Mouse (Mus musculus) ES-E14 (cell line): Measurements from ENCODE around the gene Alk. TPM values are rescaled to one million over a fixed set of nuclear protein-coding genes. Genes with fewer than 3 reads are reported as not detected.

Source experiments
- DNase-seq: peaks from one replicate; pipeline ENCODE4 v3.0.0-alpha.2; 2013; ENCODE audit warnings: low read depth, low spot score
- H3K27ac ChIP-seq: 2 replicates; pipeline ENCODE4 v1.5.1; 2012; ENCODE audit warnings: low read depth, mild to moderate bottlenecking, low read length, moderate library complexity, mixed read lengths; ENCODE audit not compliant: poor library complexity, insufficient read depth, severe bottlenecking
- H3K36me3 ChIP-seq: 2 replicates; pipeline ENCODE4 v1.6.1; 2012; ENCODE audit warnings: mild to moderate bottlenecking, low read length, moderate library complexity, mixed read lengths; ENCODE audit not compliant: control insufficient read depth, poor library complexity, insufficient read depth, severe bottlenecking
- H3K4me1 ChIP-seq, 2 experiments: fragments of 150-350 bp in 1 of 2; sonication (generic) in 1 of 2; 2 replicates each; pipeline ENCODE4 v1.6.1; 2012; ENCODE audit warnings: low read length in 2 of 2, mild to moderate bottlenecking in 1 of 2, mixed read lengths in 1 of 2; ENCODE audit not compliant: control insufficient read depth in 2 of 2, insufficient read depth in 2 of 2, poor library complexity in 1 of 2
- H3K4me3 ChIP-seq, 2 experiments: fragments of 150-350 bp in 1 of 2; sonication (generic) in 1 of 2; 2 replicates each; pipeline ENCODE4 v1.5.1; 2012; ENCODE audit warnings: low read length in 2 of 2, low read depth in 1 of 2, mild to moderate bottlenecking in 1 of 2, mixed read lengths in 1 of 2; ENCODE audit not compliant: insufficient read depth in 1 of 2, poor library complexity in 1 of 2, severe bottlenecking in 1 of 2
- H3K9ac ChIP-seq: 2 replicates; pipeline ENCODE4 v1.6.1; 2012; ENCODE audit warnings: low read depth, mild to moderate bottlenecking, low read length, mixed read lengths; ENCODE audit not compliant: poor library complexity, insufficient read depth, severe bottlenecking
- H3K9me3 ChIP-seq: fragments of 150-350 bp; sonication (generic); 2 replicates; pipeline ENCODE4 v1.6.1; 2012; ENCODE audit warnings: low read depth, mild to moderate bottlenecking, low read length; ENCODE audit not compliant: control insufficient read depth, insufficient read depth
- CHD2 ChIP-seq: IDR thresholded peaks from 2 replicates; pipeline ENCODE4 v1.6.1; 2014; ENCODE audit warnings: mild to moderate bottlenecking, low read depth, low read length, inconsistent platforms
- HCFC1 ChIP-seq: IDR thresholded peaks from 2 replicates; pipeline ENCODE4 v1.6.1; 2012; ENCODE audit warnings: low read length, inconsistent platforms, borderline replicate concordance; ENCODE audit not compliant: insufficient read depth
- MAFK ChIP-seq: IDR thresholded peaks from 2 replicates; pipeline ENCODE4 v1.6.1; 2014; ENCODE audit warnings: mild to moderate bottlenecking, low read depth, low read length, inconsistent platforms; ENCODE audit not compliant: insufficient read depth
- ZC3H11A ChIP-seq: IDR thresholded peaks from 2 replicates; pipeline ENCODE4 v1.6.1; 2012; ENCODE audit warnings: low read depth, mild to moderate bottlenecking, inconsistent platforms, low read length, borderline replicate concordance
- ZNF384 ChIP-seq: IDR thresholded peaks from 2 replicates; pipeline ENCODE4 v1.6.1; 2012; ENCODE audit warnings: low read depth, low read length, inconsistent platforms
- in situ Hi-C, 2 experiments: fragments of 600-800 bp; cut with MboI; formaldehyde crosslinking; loops; one replicate each; pipeline ENCODE4 v1.15.1; 2025; ENCODE audit warnings: low sequenced_read_pairs in 2 of 2, inconsistent platforms in 1 of 2; ENCODE audit not compliant: unreplicated experiment in 2 of 2
- total RNA-seq: library from RNA; depleted of rRNA; stranded (reverse); fragments of 300-350 nt; gene quantifications from 2 replicates; pipeline ENCODE4 v1.2.3, GENCODE M21; 2012

Gene Alk
- total RNA-seq, 1 experiment = 0.58 TPM

GRCm38 (mm10) chr17:72339437-72339836 is 265.0 kb downstream of the Alk start:
- DNase-seq = no peak
- in situ Hi-C loops = no loop called here
- no peak overlapping the region for H3K27ac ChIP-seq
- H3K36me3 ChIP-seq = no peaks in the 10 kb centered on the region
- TF ChIP-seq HCFC1 = no peak
- TF ChIP-seq CHD2 = no peak
- TF ChIP-seq MAFK = no peak
- no peak for TF ChIP-seq ZNF384
- no peak for TF ChIP-seq ZC3H11A
- no peaks in the 10 kb centered on the region for H3K4me1 ChIP-seq
- H3K9ac ChIP-seq = no peak overlapping the region
- H3K9me3 ChIP-seq = no peaks in the 10 kb centered on the region
- no peak overlapping the region for H3K4me3 ChIP-seq

GRCm38 (mm10) chr17:72332909-72333308 is 271.5 kb downstream of the Alk start:
- Histone ChIP-seq H3K36me3 (no peaks in the 10 kb centered on the region), H3K27ac (no peak overlapping the region), H3K9me3 (no peaks in the 10 kb centered on the region), H3K4me1 (no peaks in the 10 kb centered on the region), H3K4me3 (no peak overlapping the region), H3K9ac (no peak overlapping the region)
- no peak for DNase-seq
- in situ Hi-C loops = no loop called here
- TF ChIP-seq CHD2 (no peak), HCFC1 (no peak), ZC3H11A (no peak), ZNF384 (no peak), MAFK (no peak)

GRCm38 (mm10) chr17:72325941-72326340 is 278.5 kb downstream of the Alk start:
- Histone ChIP-seq H3K4me3 (no peak overlapping the region), H3K9ac (no peak overlapping the region), H3K4me1 (no peaks in the 10 kb centered on the region), H3K9me3 (no peaks in the 10 kb centered on the region), H3K27ac (no peak overlapping the region), H3K36me3 (no peaks in the 10 kb centered on the region)
- no peak for DNase-seq
- TF ChIP-seq ZC3H11A (no peak), ZNF384 (no peak)
- in situ Hi-C loops = no loop called here

GRCm38 (mm10) chr17:72319576-72319975 is 284.9 kb downstream of the Alk start:
- H3K9ac ChIP-seq = no peak overlapping the region
- no peaks in the 10 kb centered on the region for H3K4me1 ChIP-seq
- no peaks in the 10 kb centered on the region for H3K36me3 ChIP-seq
- H3K27ac ChIP-seq = no peak overlapping the region
- DNase-seq = no peak
- H3K4me3 ChIP-seq = no peak overlapping the region
- in situ Hi-C loops = no loop called here
- H3K9me3 ChIP-seq = no peaks in the 10 kb centered on the region
- TF ChIP-seq CHD2 = no peak
- TF ChIP-seq HCFC1 = no peak
- no peak for TF ChIP-seq MAFK
- no peak for TF ChIP-seq ZNF384
- no peak for TF ChIP-seq ZC3H11A

GRCm38 (mm10) chr17:72299651-72300050 is 304.8 kb downstream of the Alk start:
- Histone ChIP-seq H3K4me3 (no peak overlapping the region), H3K9ac (no peak overlapping the region), H3K9me3 (no peaks in the 10 kb centered on the region), H3K36me3 (no peaks in the 10 kb centered on the region), H3K27ac (no peak overlapping the region), H3K4me1 (no peaks in the 10 kb centered on the region)
- in situ Hi-C loops = no loop called here
- DNase-seq = no peak
- TF ChIP-seq MAFK (no peak), HCFC1 (no peak), ZNF384 (no peak), ZC3H11A (no peak), CHD2 (no peak)
